Mouse (Mus musculus) monocyte, adult 5-6 weeks (primary cell): ENCODE data around the gene Rbfox1. TPM values are rescaled to one million over a fixed set of nuclear protein-coding genes. Genes with fewer than 3 reads are reported as not detected.

Experiments used
- ATAC-seq: fragments of 153-309, 156-312 bp; replicated peaks from 2 replicates; pipeline ENCODE4 v1.8.0; 2017; ENCODE audit warnings: mild to moderate bottlenecking; ENCODE audit not compliant: low TSS enrichment, insufficient number of reproducible peaks, severe bottlenecking, poor library complexity, low FRiP score
- total RNA-seq: library from RNA; stranded (forward); fragments of 200-1000, 200-491, 200-594 nt; gene quantifications from 3 replicates; pipeline ENCODE4 v1.2.3, GENCODE M21; 2017

The Rbfox1 gene
- total RNA-seq, 1 experiment from 2014 or later, result not detected

DNA sequence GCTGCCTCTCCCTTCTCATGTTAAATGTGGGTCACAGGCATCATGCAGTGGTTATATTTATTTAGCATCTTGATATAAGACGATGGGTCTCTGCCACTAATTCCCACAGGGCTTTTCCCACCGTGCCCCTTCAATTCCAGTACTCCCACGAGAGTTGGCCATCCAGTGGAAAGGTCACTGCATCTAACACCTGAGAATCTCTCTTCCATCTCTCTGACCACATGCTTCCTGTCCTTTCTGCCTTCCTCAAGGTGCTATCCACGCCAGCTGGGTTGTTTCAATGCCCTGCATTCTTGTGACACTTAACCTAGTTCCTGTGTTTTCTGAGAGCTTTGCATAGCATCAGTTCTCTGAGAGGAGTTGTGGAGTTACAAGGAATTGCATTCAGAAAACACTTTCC, 1112.0 kb downstream of the Rbfox1 start:
- no peak for ATAC-seq

- ATAC-seq, result no peak
Observed at GRCm38 (mm10) chr16:6997834-6998233, 1112.7 kb downstream of the Rbfox1 start.

GRCm38 (mm10) chr16:7004565-7004964, 1119.4 kb downstream of the Rbfox1 start:
- ATAC-seq, result no peak

DNA sequence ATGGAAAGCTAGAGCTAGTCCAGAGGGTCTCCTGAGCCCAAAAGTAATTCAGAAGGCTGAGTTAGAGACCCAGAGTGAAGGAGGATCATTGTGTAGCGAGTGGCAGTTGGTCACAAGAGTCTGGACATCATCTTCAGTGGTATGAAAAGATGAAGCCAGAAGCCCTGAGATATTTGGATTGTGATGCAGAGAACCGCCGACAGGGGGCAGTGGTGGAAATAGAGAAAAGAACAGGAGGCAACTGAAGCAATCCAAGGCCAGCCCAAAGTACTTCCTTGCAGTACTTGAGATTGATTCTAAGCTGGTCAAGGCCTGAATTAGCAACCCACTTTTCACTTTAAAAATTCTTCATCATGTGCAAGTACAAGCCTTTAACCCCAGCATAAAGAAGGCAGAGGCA, 1120.3 kb downstream of the Rbfox1 start:
- ATAC-seq, result no peak

DNA sequence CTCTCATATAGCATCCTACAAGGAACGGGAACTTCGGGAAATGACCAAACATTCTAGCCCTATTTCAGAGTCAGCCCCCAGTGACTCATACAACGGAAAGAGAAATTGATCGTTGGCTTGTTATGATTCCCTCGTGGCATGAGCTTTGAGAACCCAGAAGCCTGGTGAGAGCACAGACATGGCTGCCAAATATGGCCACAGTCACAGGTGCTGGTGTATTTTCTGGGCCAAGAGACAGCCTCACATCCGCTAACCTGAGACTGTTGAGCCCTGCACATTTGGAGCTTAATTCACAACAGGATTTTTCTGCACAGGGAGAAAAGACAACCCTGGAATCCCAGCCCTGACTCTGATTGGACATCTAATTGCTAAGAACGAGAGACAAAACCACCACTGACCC, 1132.2 kb downstream of the Rbfox1 start:
- ATAC-seq, result no peak

GRCm38 (mm10) chr16:7034231-7034630, 1149.1 kb downstream of the Rbfox1 start:
- ATAC-seq, result no peak

GRCm38 (mm10) chr16:7036566-7036965, 1151.4 kb downstream of the Rbfox1 start:
- ATAC-seq, result no peak

DNA sequence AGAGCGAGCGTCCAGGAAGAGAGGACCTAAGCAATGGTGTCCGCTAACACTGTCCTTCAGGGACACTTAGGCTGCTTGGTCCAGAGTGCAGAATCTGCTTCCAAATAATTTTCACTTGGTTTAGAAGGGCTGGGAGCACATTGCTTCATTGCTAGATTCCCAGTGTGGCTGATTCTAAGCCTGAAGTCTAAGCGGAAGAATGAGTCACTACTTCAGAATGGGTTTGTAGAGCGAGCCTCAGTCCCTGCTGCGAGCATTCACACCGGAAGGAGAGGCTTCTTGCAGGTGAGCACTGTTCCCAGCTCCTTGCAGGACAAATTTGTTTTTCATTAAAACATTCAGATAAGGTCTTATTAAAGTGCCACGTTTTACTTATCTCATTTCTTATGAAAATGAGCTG, 1151.8 kb downstream of the Rbfox1 start:
- ATAC-seq, result no peak

GRCm38 (mm10) chr16:7038639-7039260, 1153.6 kb downstream of the Rbfox1 start:
- ATAC-seq, result no peak

GRCm38 (mm10) chr16:7039404-7040367, 1154.5 kb downstream of the Rbfox1 start:
- ATAC-seq, result no peak

DNA sequence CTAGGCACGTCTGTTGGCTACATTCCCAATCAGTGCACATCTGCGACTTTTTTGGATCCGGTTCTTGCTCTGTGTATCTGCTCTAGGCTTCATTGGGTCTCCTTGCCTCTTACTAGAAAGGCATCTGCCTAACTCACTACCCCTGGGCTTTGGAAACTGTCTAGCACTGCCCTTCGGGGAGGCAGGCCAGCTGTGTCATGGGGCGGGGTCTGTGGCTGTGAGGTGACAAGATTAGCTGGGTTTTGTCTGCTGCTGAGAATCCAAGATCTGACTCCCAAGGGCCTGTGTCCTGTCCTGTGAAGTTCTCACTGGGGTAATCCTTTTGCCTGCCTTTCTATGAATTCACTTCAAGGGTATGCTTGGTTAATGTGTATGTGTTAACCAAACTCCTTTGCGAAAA, 1155.5 kb downstream of the Rbfox1 start:
- ATAC-seq, result no peak

DNA sequence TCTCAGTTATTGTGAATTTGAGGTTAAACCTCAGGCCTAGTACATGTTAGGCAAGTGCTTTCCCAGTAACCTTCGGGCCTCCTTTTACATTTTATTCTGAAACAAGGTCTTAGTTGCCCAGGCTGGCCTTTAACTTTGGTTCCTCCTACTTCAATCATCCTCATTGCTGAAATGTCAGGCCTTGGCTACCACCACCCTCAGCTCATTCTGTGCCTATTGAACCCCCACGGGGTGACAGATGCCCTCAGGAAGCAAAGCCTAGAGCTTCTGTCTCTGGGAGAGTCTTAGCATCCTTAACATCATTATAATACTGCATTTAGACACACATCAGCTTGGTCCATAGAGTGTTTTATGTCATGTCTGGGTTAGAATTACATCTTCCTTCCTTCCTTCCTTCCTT, 1162.3 kb downstream of the Rbfox1 start:
- ATAC-seq, result no peak

- no peak for ATAC-seq
Observed at GRCm38 (mm10) chr16:7049162-7049971, 1164.2 kb downstream of the Rbfox1 start.

DNA sequence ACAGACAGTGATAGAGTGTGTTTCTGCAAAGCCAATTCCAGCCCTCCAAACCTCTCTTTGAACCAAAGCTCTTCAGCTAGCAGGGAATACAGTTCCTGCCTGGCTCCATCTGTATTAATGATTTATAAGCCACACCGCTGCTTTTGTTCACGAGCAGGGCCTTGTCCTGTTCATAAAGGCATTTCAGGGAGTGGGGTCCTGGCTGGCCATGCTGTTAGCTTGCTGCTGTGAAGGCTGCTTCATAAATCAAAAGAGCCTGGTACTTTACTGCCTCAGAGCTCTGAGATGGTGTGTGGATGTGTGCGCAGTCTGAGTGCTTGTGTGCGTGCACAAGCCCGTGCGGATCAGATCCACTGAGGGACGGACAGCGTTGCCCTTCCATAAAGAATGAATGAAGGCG, 1165.8 kb downstream of the Rbfox1 start:
- no peak for ATAC-seq

GRCm38 (mm10) chr16:7051991-7052390, 1166.8 kb downstream of the Rbfox1 start:
- no peak for ATAC-seq

DNA sequence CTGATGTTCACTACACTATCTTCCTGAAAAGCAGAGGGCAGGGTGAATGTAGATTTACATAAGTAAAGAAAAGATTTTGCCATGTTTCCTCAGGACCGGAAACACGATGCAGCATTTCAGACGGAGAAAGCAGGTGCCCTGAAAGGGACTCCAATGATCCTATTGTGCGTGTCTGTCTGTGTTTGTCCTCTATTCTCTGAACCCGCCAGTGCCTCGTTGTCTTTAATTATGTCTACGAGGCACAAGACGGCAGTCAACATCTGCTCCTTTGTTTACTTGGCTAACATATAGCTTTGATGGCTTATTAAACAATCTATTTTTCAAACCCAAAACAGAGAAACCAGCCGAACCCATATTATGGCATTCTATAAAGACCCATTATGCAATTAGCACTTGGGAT, 1167.3 kb downstream of the Rbfox1 start:
- no peak for ATAC-seq

GRCm38 (mm10) chr16:7057789-7058188, 1172.6 kb downstream of the Rbfox1 start:
- no peak for ATAC-seq

DNA sequence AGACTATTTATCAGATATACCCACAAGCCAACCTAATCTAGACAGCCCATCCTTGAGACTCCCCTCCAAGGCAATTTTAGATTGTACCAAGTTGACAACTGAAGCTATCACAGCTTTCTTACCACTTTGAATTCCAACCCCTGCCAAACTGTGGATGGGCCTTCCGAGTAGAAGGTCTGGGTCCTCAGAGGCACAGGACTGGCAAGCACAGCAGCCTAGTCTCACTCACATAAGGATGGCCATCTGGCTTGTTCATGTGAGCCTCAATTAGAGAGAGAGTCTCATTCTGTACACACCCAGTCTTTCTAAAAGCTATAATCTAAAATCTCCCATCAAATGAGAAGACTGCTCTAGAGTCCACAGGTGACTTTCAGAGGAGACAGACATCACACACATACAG, 1173.4 kb downstream of the Rbfox1 start:
- no peak for ATAC-seq

DNA sequence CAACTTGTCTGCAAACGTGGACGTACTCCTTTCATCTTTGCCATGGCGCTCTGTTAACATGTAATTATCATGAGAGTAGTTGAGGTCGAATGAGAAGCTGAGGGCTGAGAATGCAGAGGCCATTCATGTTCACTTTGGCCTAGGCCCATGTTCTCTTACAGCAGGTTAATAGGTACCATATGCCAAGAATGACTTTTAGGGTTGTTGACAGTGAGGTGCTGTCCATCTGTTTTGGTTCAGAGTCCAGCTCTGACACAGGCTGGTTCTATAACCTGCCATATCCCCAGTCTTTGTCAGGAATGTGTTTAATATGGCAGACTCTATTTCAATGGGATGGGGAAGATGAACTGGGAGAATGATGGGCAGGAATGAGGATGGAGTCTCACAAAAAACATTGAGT, 1174.4 kb downstream of the Rbfox1 start:
- no peak for ATAC-seq
